Mouse (Mus musculus) left cerebral cortex, adult 2 months (tissue): ENCODE measurements around the gene Btd. TPM values are rescaled to one million over a fixed set of nuclear protein-coding genes. Genes with fewer than 3 reads are reported as not detected.

Experiments
- DNase-seq, 2 experiments: peaks; one replicate each; pipeline ENCODE4 v3.0.0; 2021 to 2022; ENCODE audit warnings: low spot score in 2 of 2, mixed read lengths in 1 of 2; ENCODE audit errors: extremely low spot score in 1 of 2
- H3K27ac ChIP-seq: fragments of 200-600 bp; 2 replicates; pipeline ENCODE4 v1.8.1; 2022
- H3K4me3 ChIP-seq: fragments of 200-600 bp; 2 replicates; pipeline ENCODE4 v1.8.1; 2022
- CTCF ChIP-seq: fragments of 200-600 bp; IDR thresholded peaks from 2 replicates; pipeline ENCODE4 v1.8.1; 2022; ENCODE audit warnings: antibody characterized with exemption, mild to moderate bottlenecking, moderate library complexity
- intact Hi-C: fragments of 180-260 bp; cut with DNase I; formaldehyde crosslinking; loops from one replicate; pipeline ENCODE4 v1.15.1; 2025
- total RNA-seq, 2 experiments: library from RNA; stranded (reverse); gene quantifications; 2 replicates each; pipeline ENCODE4 v1.2.3; 2021

Gene Btd
- total RNA-seq, 2 experiments from 2014 or later, result 8.4 to 8.8 TPM

GRCm38 (mm10) chr14:31696985-31697303 lies 56.1 kb downstream of the Btd start:
- no peak overlapping the region for H3K4me3 ChIP-seq
- intact Hi-C loops, result no loop called here
- no peak overlapping the region for H3K27ac ChIP-seq
- TF ChIP-seq CTCF, result no peak
- DNase-seq, result no peak

GRCm38 (mm10) chr14:31697346-31697745 lies 56.5 kb downstream of the Btd start:
- intact Hi-C loops, result no loop called here
- no peak for DNase-seq
- no peak for TF ChIP-seq CTCF
- H3K27ac ChIP-seq, result no peak overlapping the region
- no peak overlapping the region for H3K4me3 ChIP-seq

- Histone ChIP-seq H3K4me3 (no peak overlapping the region), H3K27ac (no peak overlapping the region)
- intact Hi-C loops, result no loop called here
- TF ChIP-seq CTCF, result no peak
- DNase-seq, result no peak
Measured at GRCm38 (mm10) chr14:31697755-31698154, 56.9 kb downstream of the Btd start.

- intact Hi-C loops, result no loop called here
- DNase-seq, result no peak
- Histone ChIP-seq H3K4me3 (no peak overlapping the region), H3K27ac (no peak overlapping the region)
- no peak for TF ChIP-seq CTCF
Measured at GRCm38 (mm10) chr14:31700376-31700775, 59.5 kb downstream of the Btd start.

- no peak for TF ChIP-seq CTCF
- no peak overlapping the region for H3K27ac ChIP-seq
- intact Hi-C loops, result loop anchor here (5.0 kb wide), 1 partner anchor 473 kb away; no protein-coding TSS in a partner anchor
- no peak overlapping the region for H3K4me3 ChIP-seq
- no peak for DNase-seq
Measured at GRCm38 (mm10) chr14:31709343-31709742, 68.5 kb downstream of the Btd start.

- DNase-seq, result no peak
- intact Hi-C loops, result no loop called here
- Histone ChIP-seq H3K27ac (no peak overlapping the region), H3K4me3 (no peak overlapping the region)
- TF ChIP-seq CTCF, result no peak
Measured at GRCm38 (mm10) chr14:31715669-31716068, 74.8 kb downstream of the Btd start.

GRCm38 (mm10) chr14:31717360-31717759 lies 76.5 kb downstream of the Btd start:
- intact Hi-C loops, result no loop called here
- no peak for TF ChIP-seq CTCF
- H3K27ac ChIP-seq, result no peak overlapping the region
- H3K4me3 ChIP-seq, result no peak overlapping the region
- no peak for DNase-seq

Other genes starting within 250 kb of the Btd start
- 10 to 100 TPM; 63.5 to 65.4 TPM for gene Sh3bp5, start 204.9 kb upstream of the Btd start, total RNA-seq
- gene Eaf1, start 146.6 kb upstream of the Btd start, total RNA-seq, result 10 to 100 TPM; 12.7 to 15.1 TPM
- 10 to 100 TPM; 32.7 to 35.6 TPM for gene Mettl6, start 146.0 kb upstream of the Btd start, total RNA-seq
- 1 to 10 TPM; 1.1 to 1.8 TPM for gene Colq, start 49.7 kb upstream of the Btd start, total RNA-seq
- not detected for gene Gm49387, start 150 bp upstream of the Btd start, total RNA-seq
- gene Hacl1, start 258 bp downstream of the Btd start, total RNA-seq, result 1 to 10 TPM; 4.4 to 6.7 TPM
- gene Ankrd28, start 189.6 kb downstream of the Btd start, total RNA-seq, result 10 to 100 TPM; 47.8 to 51.3 TPM